Mouse (Mus musculus) activated CD4-positive, CD25-positive, alpha-beta regulatory T cell, adult 4 months (primary cell): Measurements from ENCODE around the gene Ndn. TPM values are rescaled to one million over a fixed set of nuclear protein-coding genes. Genes with fewer than 3 reads are reported as not detected.

ENCODE experiments used
- ATAC-seq: one replicate; pipeline ENCODE4 v1.8.0; 2017
- polyA plus RNA-seq, 2 experiments: library from polyadenylated mRNA; unstranded; fragments of 100-300 nt; shearing (Covaris generic); gene quantifications; one replicate each; pipeline ENCODE4 v1.2.1; 2017

Ndn gene
- polyA plus RNA-seq = under 1 TPM in 1 of 2 experiments, not detected in 1; 0.15 TPM

DNA sequence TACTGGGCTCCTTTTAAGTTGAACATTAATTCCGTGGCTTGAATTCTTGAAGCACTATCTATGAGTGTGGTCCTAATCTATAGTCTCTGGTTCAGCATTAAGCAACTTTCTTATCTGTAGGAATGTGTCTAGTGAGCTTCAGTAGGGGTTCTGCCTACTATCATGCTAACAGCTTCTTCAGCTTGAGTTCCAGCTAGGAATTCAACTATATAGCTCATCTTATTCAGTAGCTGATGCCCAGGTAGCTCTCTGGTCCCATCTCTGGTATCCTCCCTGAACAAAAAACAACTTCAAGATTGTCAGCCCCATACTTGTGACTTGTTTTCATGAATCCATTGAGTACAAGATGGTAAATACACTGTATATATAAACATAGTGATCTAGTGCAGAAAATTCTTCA is at the start of gene Ndn:
Gene Ndn, plus strand, starts transcription at position 301 of the 400 bp plus-strand sequence.
- no peak for ATAC-seq

- ATAC-seq = no peak
These were observed 43.9 kb upstream of the Ndn start for GRCm38 (mm10) chr7:62302451-62302850.

DNA sequence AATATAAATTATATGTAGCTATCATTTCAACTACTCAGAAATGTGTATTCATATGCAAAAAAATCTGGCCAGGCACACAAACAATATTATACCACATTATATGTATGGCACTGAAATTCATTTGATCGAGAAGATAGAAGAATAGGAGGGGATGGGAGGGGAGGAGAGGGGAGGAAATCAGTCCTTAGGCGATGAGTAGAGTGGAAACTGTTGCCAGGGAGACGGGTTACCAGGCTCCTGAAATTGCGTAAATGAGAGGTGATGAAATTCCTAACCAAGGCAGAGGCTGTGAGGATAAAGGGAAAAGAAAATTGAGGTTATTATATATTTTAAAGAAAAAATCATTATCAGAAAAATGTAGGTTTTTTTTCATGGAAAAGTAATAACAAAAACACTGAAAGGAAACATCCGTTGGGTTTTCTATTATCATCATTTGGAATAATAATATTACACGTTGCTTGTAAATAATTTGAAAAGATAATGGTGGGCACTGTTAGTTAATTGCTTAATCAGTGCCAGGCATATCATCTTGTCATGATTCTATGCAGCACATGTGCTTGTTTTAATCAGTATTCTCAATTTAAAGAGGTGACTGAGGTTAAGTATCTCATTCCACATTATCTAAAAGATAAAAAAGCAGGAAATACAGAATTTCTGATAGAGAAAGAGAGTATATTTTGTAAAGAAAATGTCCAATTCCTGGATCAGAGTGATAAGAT is 39.3 kb upstream of the Ndn start:
- ATAC-seq = no peak

DNA sequence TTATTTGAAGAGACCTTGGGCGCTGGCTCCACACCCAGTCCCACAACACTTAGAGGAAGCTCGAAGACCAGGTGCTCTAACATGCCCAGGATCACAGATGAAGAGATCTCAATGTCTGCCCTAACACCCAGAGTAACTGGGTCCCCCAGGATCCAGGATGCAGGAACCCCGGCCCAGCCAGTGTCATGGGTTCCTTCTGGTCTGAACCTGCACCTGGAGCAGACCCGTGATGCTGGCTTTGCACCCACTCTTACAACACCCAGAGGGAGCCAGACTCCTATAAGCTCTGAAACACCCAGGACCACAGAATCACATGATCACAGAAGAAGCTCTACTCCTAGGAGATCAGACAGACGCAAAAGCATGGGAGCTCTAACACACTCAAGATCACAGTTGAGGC is 29.6 kb upstream of the Ndn start:
- ATAC-seq = no peak

- no peak for ATAC-seq
These were observed 958 bp upstream of the Ndn start for GRCm38 (mm10) chr7:62345411-62345810.

- no peak for ATAC-seq
These were observed 1.9 kb downstream of the Ndn start for GRCm38 (mm10) chr7:62348106-62348803.

- ATAC-seq = no peak
These were observed 2.4 kb downstream of the Ndn start for GRCm38 (mm10) chr7:62348804-62349190.

GRCm38 (mm10) chr7:62351266-62351665 is 4.9 kb downstream of the Ndn start:
- no peak for ATAC-seq

GRCm38 (mm10) chr7:62365039-62365636 is 18.8 kb downstream of the Ndn start:
- ATAC-seq = no peak

- no peak for ATAC-seq
These were observed 20.4 kb downstream of the Ndn start for GRCm38 (mm10) chr7:62366730-62367129.

DNA sequence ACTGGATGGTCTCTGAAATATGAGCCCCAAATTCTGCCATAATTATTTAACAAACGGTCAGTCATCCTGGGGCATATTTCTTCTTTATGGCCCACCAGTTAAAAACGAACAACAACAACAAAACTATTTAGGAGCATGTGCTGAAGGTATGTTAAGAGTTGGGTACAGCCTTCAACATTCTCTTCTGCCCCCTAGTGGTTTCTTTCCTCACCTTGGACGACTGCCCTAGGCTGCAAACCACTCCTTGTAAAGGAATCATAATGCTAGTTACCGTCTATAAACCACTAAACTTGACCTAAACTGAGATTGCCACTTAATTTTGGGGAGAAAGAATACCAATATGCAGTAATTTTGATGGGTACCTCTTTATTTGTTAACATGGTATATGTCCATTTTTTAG is 29.3 kb downstream of the Ndn start:
- ATAC-seq = no peak

DNA sequence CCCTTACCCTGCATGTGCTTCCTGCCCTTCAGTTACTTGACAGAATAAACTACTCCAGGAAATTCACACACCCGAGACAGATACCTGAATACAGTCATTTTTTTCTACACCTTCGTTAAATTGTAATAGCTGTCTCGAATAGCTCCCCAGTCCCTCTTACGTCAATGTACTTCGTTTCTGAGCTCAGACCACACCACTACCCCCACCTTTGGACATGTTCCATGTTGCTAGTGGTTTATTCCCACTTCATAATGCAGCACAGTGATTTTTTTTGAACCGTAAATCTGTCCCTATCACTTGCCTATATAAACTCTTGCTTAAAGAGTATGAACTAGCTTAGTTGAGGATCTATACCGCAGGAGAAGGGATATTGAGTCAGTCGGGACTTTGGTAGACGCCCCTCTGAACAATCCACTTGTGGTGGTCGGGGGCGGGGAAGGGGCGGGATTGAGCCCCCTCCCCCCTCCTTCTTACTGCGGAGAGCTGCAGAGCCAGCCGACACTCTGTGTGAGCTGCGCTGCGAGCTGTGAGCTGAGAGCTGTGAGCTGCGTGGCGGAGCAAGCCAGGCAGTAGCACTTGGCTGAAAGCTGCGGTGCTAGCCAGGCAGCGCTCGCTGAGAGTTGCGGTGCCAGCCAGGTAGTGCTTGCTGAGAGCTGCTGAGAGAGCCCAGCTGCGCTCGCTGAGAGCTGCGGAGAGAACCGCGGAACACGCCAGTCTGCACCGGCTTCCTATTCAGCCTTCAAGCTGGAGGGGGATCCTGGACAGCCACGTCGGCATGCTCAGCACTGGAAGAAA is 30.3 kb downstream of the Ndn start, which contains the start of gene Magel2:
Gene Magel2, plus strand, starts transcription at position 501 of the 795 bp plus-strand sequence.
- no peak for ATAC-seq

GRCm38 (mm10) chr7:62377313-62377712 is 30.9 kb downstream of the Ndn start:
- no peak for ATAC-seq

DNA sequence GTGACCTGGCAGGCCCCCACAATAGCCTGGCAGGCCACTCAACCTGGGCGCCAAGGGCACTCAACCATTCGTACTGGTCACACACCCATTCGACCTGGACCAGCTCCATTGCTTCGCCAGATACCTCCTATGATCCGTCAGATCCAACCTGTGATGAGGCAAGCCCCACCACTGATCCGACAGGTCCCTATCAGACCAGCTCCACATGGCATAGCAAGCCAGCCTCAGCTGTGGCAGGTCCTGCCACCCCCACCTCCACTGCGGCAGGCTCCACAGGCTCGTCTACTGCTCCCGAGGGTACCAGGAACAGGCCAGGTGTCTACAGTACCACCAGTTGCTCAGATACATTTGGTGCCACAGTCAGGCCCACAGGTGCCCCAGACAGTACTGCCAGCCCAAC is 32.2 kb downstream of the Ndn start:
- no peak for ATAC-seq

DNA sequence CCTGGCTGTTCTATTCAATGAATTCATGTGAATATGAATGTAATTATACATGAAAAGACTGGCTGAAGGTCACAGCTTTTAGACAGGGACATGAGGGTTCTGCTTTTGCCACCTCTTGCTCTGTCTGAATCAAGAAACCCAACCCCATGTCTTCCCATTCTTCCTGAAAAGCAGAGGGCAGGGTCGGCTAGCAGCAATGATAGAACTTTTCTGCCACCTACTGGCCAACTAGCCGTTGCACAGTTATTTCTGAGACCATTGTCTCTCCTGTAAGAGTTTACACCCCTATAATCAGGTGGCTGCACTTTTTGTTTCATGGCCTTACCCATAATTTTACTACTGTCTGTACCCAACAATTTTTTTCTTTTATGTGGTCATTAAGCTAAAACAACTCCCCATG is 36.0 kb downstream of the Ndn start:
- ATAC-seq = no peak

GRCm38 (mm10) chr7:62388291-62388690 is 41.9 kb downstream of the Ndn start:
- ATAC-seq = no peak

- no peak for ATAC-seq
These were observed 45.8 kb downstream of the Ndn start for GRCm38 (mm10) chr7:62392202-62392601.

Other genes with a start within 250 kb of the Ndn start
- not detected for gene Magel2, start 30.4 kb downstream of the Ndn start, polyA plus RNA-seq
- gene Mkrn3, start 73.6 kb downstream of the Ndn start, polyA plus RNA-seq = under 1 TPM in 1 of 2 experiments, not detected in 1; 0.18 TPM
- gene Peg12, start 117.9 kb downstream of the Ndn start, polyA plus RNA-seq = under 1 TPM in 1 of 2 experiments, not detected in 1; 0.18 TPM